Mouse (Mus musculus) brown adipose tissue, adult 24 weeks (tissue): Measurements from ENCODE around the gene Stx4a. TPM values are rescaled to one million over a fixed set of nuclear protein-coding genes. Genes with fewer than 3 reads are reported as not detected.
"Not testable (repeated sequence)": the region's sequence is repeated elsewhere in the genome, so short reads cannot be mapped to it uniquely, and the experiment has no call there.

Source experiments
- H3K27ac ChIP-seq: fragments of 200-500 bp; replicated peaks from 2 replicates; pipeline ENCODE4 v1.5.1; 2012; ENCODE audit warnings: low read depth, mild to moderate bottlenecking, low read length
- H3K4me1 ChIP-seq: fragments of 200-500 bp; 2 replicates; pipeline ENCODE4 v1.6.1; 2012; ENCODE audit warnings: low read length, mixed read lengths; ENCODE audit not compliant: control insufficient read depth, insufficient read depth, insufficient read length
- H3K4me3 ChIP-seq: fragments of 200-500 bp; 2 replicates; pipeline ENCODE4 v1.5.1; 2012; ENCODE audit warnings: low read depth, mild to moderate bottlenecking, low read length, moderate library complexity; ENCODE audit not compliant: insufficient read depth
- polyA plus RNA-seq: library from polyadenylated mRNA; stranded (reverse); fragments of >200 nt; gene quantifications from 2 replicates; pipeline ENCODE4 v1.2.4, GENCODE M21; 2012; ENCODE audit not compliant: missing spikeins, insufficient read depth, insufficient read length

Gene Stx4a
- polyA plus RNA-seq, 1 experiment = 91.8 TPM

DNA sequence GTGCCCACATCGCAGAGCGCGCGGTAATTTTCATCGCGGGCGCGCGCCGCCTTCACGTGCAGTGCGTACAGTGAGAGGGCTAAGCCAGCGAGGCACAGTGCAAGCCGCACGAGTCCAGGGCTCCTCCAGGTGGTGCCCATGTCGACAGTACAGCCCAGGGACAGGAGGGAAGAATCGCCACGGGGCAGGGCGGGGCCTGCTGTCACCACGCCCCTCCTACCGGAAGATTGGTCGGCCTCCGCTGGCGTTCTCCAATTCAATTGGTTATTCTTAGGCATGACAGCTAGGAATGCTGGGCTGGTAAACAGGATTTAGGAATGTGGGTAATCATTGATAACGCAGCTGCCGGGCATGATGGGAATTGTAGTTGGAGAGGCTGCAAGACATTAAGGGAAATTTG is 71.3 kb downstream of the Stx4a start, which contains the start of the genes Gm21974 and Vkorc1:
TSS of gene Gm21974 (minus strand) at position 13 of the 400 bp plus-strand sequence.
TSS of gene Vkorc1 (minus strand) at position 176 of the 400 bp plus-strand sequence.
- Histone ChIP-seq H3K27ac (0 out of 2 replicates have a peak within 1 kb of the TSS, but pooled peaks have one; percentile 18), H3K4me3 (peak within 1 kb of the TSS; percentile 65), H3K4me1 (0 out of 2 replicates have a peak, but pooled peaks cover 3% of the 10 kb centered on the region)

DNA sequence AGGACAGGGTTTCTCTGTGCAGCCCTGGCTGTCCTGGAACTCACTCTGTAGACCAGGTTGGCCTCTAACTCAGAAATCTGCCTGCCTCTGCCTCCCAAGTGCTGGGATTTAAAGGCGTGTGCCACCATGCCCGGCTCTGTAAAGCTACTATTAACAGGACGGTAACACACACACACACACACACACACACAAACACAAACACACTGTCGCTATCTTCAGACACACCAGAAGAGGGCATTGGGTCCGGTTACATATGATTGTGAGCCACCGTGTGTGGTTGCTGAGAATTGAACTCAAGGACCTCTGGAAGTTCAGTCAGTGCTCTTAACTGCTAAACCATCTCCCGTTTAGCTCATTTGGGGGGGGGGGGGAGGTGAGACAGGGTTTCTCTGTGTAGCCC is 71.8 kb downstream of the Stx4a start:
- peak overlapping the region; percentile 8; the same call in 1 of the 2 replicates for H3K4me3 ChIP-seq
- H3K27ac ChIP-seq = 0 out of 2 replicates have a peak overlapping the region, but pooled peaks have one; percentile 18
- not testable (repeated sequence) for H3K4me1 ChIP-seq

DNA sequence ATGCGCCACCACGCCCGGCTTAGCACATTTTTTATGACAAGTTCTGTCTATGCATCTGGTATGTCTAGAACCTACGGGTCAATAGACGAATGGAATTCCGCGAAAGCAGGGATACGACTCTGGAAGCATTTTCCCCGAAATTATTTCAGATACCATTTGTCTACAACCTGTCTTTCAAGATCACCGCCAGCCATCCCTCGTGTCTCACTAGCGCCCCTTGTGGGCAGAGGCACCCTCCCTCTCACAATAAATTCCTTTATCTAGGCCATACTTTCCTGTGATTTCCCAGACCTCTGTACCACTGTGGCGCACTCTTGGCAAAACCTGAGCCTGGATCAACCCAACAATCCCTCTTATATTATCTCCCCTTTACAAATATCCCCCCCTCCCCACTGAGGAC is 72.3 kb downstream of the Stx4a start:
- H3K4me3 ChIP-seq = no peak overlapping the region
- H3K27ac ChIP-seq = no peak overlapping the region
- H3K4me1 ChIP-seq = 0 out of 2 replicates have a peak, but pooled peaks cover 3% of the 10 kb centered on the region

DNA sequence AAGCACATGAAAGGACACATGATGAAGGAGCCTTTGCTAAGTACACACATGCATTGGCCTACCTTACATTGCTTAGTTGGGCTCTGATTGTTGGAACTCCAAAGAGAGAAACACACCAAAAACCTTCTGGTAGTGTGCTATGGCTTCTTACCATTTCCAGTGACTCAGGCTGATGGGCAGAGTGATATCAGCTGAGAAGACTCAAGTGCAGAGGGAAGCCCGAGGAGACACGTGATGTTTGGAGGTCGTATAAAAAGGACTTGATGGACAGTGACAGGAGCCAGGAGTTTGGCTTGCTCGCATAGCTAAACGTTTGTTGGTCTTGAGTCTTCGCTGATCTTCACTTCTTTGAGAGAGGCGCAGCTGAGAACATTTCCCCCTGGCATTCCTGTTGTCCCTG is 73.4 kb downstream of the Stx4a start:
- H3K27ac ChIP-seq = no peak overlapping the region
- 0 out of 2 replicates have a peak, but pooled peaks cover 3% of the 10 kb centered on the region for H3K4me1 ChIP-seq
- no peak overlapping the region for H3K4me3 ChIP-seq

DNA sequence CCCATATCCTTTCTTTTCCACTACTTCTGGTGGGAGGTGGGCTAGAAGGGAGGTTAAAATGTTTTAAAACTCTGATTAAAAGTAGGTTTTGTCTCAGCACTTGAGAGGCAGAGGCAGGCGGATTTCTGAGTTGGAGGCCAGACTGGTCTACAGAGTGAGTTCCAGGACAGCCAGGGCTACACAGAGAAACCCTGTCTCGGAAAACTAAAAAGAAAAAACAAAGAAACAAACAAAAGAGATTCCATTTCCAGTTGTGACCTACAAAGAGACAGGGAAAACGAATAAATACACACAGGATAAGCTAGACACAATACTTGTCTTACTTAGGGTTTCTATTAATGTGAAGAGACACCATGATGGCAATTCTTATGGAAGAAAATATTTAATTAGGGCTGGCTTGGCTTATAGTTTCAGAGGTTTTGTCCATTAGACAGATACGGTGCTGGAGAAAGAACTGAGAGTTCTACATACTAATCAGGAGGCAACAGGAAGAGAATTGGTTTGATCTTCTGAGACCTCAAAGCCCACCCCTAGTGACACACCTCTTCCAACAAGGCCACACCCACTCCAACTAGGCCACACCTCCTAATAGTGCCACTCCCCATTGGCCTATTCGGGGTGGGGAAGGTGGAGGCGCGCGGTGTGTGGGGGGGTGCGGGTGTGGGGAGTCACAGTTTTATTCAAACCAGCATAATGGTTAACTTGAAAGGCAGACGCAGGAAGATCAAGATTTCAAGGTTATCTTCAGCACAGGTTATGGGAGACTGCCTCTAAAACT is 74.3 kb downstream of the Stx4a start:
- 0 out of 2 replicates have a peak, but pooled peaks cover 3% of the 10 kb centered on the region for H3K4me1 ChIP-seq
- no peak overlapping the region for H3K4me3 ChIP-seq
- no peak overlapping the region for H3K27ac ChIP-seq

Other genes with a start within 250 kb of the Stx4a start
- 4.5 and 6.0 TPM in 2 replicates for gene Ccdc189, start 235.7 kb upstream of the Stx4a start, polyA plus RNA-seq
- 14.7 and 19.4 TPM in 2 replicates for gene Rnf40, start 235.5 kb upstream of the Stx4a start, polyA plus RNA-seq
- 6.6 and 7.5 TPM in 2 replicates for gene Zfp629, start 208.5 kb upstream of the Stx4a start, polyA plus RNA-seq
- 15.7 and 17.4 TPM in 2 replicates for gene Bcl7c, start 115.4 kb upstream of the Stx4a start, polyA plus RNA-seq
- gene Ctf1, start 111.6 kb upstream of the Stx4a start, polyA plus RNA-seq = 7.3 and 10.5 TPM in 2 replicates
- gene Ctf2, start 92.1 kb upstream of the Stx4a start, polyA plus RNA-seq = not detected in 2 replicates
- 2.7 and 3.2 TPM in 2 replicates for gene Fbxl19, start 79.8 kb upstream of the Stx4a start, polyA plus RNA-seq
- 16.8 and 23.1 TPM in 2 replicates for gene Orai3, start 54.5 kb upstream of the Stx4a start, polyA plus RNA-seq
- 11.7 and 13.6 TPM in 2 replicates for gene Setd1a, start 47.6 kb upstream of the Stx4a start, polyA plus RNA-seq
- gene Gm49388, start 38.7 kb upstream of the Stx4a start, polyA plus RNA-seq = 0.54 TPM in 1 of 2 replicates, not detected in the other
- gene Hsd3b7, start 23.7 kb upstream of the Stx4a start, polyA plus RNA-seq = 39.6 and 47.1 TPM in 2 replicates
- gene Stx1b, start 255 bp downstream of the Stx4a start, polyA plus RNA-seq = 4.8 and 8.4 TPM in 2 replicates
- gene Zfp646, start 51.9 kb downstream of the Stx4a start, polyA plus RNA-seq = 6.3 and 6.8 TPM in 2 replicates
- 1.4 TPM in 2 replicates for gene Zfp668, start 52.5 kb downstream of the Stx4a start, polyA plus RNA-seq
- gene Prss53, start 66.7 kb downstream of the Stx4a start, polyA plus RNA-seq = 0.67 and 1.1 TPM in 2 replicates
- gene Gm21974, start 71.2 kb downstream of the Stx4a start, polyA plus RNA-seq = not detected in 2 replicates
- 72.3 and 86.0 TPM in 2 replicates for gene Vkorc1, start 71.3 kb downstream of the Stx4a start, polyA plus RNA-seq
- 202 and 239 TPM in 2 replicates for gene Bckdk, start 79.8 kb downstream of the Stx4a start, polyA plus RNA-seq
- 17.9 and 21.4 TPM in 2 replicates for gene Kat8, start 88.2 kb downstream of the Stx4a start, polyA plus RNA-seq
- 0.79 TPM in 1 of 2 replicates, not detected in the other for gene Prss8, start 105.8 kb downstream of the Stx4a start, polyA plus RNA-seq
- gene Prss36, start 122.4 kb downstream of the Stx4a start, polyA plus RNA-seq = 20.2 and 23.7 TPM in 2 replicates
- 250 and 260 TPM in 2 replicates for gene Fus, start 143.2 kb downstream of the Stx4a start, polyA plus RNA-seq
- 0.79 and 3.6 TPM in 2 replicates for gene Pycard, start 169.6 kb downstream of the Stx4a start, polyA plus RNA-seq
- gene Trim72, start 179.7 kb downstream of the Stx4a start, polyA plus RNA-seq = 0.48 and 2.6 TPM in 2 replicates
- 4.6 and 6.0 TPM in 2 replicates for gene Itgam, start 238.3 kb downstream of the Stx4a start, polyA plus RNA-seq
- not detected in 2 replicates for gene Gm49368, start 238.4 kb downstream of the Stx4a start, polyA plus RNA-seq